Mouse (Mus musculus) induced T-regulatory cell, adult 2 months (primary cell): Measurements from ENCODE around the gene Gm3045.

ENCODE experiments used
- DNase-seq: peaks from one replicate; pipeline ENCODE4 v3.0.0-alpha.2; 2012; ENCODE audit warnings: low read depth

Gene Gm3045

DNA sequence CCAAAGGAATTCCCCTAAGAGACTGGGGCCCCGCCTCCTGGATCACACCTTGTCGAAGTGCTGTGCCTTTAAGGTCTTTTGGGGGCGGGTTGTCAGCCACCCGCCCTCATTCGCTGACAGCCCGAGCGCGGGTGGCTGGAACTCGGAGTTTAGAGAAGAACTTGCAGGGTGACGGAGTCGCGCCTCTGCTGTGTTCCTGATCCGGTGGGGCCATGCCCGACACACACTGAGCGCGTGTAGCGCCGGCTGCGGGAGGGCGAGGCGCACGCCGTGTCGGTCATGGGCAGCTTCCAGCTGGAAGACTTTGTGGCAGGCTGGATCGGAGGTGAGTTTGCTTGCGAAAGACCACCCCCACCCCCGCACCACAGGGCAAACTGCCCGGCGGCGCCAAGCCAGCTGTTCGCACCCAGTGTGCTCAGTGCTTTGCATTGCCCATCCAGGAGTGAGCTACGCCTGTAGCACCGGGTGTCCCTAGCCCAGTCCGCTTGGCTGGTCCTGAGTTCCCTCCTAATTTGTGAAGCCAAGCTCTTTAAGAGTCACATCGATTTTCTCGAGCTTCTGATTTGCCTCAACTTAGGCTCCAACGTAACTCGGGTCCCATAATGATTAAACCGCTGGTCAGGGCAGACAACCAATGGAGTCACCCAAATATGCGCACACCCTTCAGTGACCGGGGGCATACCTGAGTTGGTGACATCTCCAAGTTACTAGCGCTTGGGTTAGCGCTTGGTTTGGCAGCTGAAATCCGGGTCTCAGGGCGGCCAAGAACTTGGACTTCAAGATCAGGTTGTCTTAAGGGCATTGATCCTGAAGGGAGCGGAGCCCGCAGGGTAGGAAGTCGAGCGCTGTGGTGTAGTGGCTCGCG, 12.0 kb downstream of the Gm3045 start, which contains the start of gene Slc25a48:
Gene Slc25a48 (plus strand): TSS at position 145 of the 865 bp plus-strand sequence.
- DNase-seq: no peak

DNA sequence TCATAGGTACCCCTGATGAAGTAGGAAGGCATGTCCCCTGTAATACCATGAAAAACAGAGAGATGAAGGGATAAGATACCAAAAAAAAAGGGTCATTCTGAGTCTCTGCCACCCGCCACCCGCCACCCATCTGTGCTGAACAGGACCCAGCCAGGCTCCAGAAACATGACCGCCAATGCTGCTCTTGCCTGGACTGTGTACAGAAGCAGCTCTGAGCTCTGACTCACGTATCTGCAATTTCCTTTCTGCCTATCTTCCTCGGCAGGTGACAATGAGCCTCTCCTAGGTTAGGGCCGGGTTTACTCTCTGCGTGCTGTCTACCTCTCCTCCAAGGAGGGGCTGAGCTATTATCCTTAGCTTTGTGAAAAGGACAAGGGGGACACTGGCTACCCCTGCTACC, 17.0 kb downstream of the Gm3045 start:
- DNase-seq: no peak

DNA sequence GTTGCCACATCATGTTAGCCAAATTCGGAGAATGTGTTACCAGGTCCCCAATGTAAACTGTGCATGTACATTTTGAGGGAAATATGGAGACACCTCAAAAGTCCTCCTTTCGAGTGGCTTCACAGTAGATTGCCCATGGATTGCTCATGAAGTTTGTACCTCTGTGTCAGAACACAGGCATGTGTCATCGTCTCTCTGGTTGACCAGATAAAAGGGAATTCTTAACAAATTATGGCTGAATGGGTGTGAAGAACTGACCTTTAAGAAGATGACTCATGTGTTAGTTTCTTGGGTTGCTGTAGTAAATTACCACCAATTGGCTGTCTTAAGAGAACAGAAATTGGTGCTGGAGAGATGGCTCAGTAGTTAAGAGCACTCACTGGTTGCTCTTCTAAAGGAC, 17.7 kb downstream of the Gm3045 start:
- no peak for DNase-seq

DNA sequence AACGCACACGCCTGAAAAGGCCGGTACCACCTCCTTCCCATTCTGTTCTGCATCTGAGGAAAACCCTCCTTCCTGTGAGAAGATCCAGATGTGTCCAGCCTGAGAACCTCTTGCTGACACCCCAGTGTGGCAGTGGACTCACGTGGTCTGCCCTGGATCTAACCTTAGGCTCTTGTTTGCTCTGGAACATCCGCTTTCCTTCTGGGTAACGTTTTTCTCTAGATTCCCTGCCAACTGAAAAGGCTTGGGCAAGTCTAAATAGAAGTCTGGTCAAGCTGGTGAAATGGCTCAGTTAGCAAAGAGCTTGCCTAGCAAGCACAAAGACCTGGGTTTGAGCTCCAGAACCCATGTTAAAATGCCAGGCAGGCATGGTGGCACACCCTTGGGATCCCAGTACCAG, 18.6 kb downstream of the Gm3045 start:
- no peak for DNase-seq

DNA sequence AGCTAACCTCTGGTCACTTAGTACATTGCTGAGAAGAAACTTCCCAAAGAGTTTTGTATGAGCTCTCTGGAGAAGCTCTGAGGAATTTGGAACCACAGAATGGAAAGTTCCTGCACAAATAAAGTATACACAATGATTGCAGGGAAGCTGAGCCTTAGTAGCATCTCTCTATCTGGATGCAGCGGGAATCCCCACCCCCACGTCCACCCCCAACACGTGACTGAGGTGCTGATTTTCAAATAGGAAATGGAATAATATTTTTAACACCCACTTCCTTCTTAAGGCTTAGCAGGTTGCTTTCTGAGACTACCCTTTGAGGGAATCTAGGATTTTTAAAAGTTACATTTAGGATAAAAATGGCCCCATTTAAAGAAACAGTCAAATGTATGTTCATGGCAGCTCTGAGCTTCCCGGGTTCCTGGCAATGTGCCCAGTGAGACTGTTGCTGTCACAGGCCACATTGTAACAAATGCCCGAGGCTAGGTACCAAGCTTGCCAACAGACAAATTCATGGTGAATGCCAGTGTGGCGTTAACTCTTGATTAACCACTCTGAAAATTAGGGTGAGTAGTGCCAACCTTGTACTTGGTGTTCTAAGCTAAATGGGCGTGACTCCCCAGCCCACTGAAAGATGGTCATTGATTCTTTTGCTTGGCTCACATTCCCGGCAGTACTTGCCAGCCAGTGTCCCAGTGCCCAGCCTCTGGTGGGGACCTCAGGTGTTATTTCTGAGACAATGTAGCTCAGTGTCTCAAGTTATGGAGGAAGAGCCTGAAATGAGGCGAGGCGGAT, 23.0 kb downstream of the Gm3045 start:
- DNase-seq: no peak

DNA sequence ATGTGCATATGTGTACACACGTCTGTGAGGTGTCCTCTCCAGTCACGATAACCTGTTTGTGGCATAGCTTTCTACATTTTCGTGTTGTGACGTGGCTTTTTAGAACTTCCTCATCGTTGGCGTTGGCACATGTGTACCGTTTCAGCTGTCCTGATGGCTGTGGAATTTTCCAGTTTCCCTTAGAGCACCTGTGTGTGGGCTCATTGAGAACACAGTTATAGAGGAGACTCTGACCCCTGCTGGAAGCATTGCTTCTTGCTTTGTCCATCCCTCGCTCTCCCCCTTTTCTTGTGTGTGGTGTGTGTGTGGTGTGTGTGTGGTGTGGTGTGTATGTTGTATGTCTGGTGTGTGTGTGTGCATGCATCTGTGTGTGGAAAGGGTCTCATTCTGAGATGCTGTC, 23.6 kb downstream of the Gm3045 start:
- DNase-seq: no peak

DNA sequence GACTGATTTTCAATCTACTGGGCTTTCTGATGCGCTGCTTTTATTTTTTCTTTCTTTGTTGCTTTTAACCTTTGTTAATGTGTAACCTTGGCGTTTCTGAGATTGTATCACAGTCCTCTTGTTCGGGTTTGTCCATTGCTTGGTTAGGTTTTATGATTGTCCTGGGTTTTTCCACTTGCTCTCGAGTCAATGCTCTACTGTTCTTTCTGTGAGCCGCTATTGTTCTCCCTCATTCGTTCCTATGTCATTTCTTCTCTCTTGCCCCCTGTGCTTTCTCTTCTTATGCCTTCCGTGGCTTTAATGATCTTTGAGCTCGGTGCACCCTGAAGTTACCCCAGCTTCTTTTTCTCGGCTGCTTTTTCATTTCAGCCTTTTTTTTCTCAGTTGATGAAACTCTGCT, 31.6 kb downstream of the Gm3045 start:
- no peak for DNase-seq

- no peak for DNase-seq
Observed at GRCm38 (mm10) chr13:56461460-56461859, 35.1 kb downstream of the Gm3045 start.

DNA sequence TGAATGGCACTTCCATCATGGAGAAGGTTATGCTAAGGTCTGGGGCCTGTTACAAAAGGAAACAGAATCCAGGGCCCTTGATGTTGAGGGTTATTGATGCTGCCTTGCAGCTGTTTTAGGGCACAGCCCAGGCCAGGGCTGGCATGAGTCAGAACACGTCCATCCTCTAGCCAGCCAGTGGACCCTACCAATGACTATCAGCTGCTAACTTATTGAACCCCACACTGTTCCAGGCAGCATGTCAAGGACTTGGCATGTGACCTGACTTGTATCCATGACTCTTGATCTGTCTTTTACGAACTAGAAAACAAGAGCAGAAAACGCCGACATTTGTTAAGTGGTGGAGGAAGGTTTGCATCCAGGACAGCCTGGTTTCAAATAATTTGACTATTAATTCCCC, 36.4 kb downstream of the Gm3045 start:
- DNase-seq: no peak

DNA sequence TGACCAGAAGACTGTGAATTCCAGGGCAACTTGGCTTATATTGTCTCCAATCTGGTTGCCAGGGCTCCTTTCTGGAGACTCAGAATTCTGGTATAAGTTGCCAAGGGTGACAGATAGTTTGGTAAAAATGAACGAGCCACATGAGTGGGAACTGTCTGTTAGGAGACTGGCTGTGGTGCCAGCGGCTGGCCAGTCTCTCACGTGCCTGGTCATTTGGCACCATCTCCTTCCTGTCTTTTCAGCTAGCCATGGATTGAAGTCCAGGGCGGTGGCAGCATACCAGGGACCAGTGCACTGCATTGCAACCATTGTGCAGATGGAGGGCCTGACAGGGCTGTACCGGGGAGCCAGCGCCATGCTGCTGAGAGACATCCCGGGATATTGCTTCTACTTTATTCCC, 36.9 kb downstream of the Gm3045 start:
- no peak for DNase-seq

- no peak for DNase-seq
Observed at GRCm38 (mm10) chr13:56463750-56464149, 37.4 kb downstream of the Gm3045 start.

- DNase-seq: no peak
Observed at GRCm38 (mm10) chr13:56467786-56468185, 41.4 kb downstream of the Gm3045 start.

DNA sequence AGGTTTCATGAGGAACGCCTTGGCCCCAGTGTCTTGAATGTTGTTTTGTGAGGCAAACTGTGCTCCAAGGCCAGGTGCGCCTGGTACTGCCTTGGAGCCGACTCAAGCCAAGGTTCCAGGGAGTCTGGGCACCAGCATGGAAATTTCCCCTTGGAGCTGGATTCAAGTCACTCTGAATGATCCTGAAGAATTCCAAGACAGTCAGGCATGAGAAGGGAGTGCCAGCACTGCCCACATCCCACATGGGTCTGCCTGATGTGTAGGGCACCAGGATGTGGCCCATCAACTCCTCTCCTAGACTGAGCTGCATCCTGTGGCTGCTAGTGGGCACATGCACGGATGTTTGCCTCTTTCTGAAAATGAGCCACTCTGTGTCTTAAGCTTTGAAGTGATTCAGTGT, 42.1 kb downstream of the Gm3045 start:
- no peak for DNase-seq

DNA sequence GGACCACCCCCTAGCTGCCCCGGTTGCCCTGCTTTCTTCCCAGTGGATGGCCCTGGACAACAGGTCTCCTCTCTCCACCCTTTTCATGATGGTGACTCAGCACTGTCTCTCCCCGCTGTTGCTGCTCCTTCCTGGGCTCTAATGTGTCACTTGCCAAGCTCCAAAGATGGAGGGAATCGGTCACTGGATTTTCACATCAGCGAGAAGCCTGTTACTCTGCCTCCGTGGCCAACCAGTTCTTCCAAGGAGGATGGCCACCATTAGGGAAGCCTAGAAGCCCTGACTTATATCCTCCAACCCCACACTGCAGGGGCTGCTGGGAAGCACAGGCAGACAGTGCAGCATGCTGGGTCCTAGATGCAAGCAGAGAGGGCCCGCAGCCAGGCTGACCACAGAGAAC, 44.8 kb downstream of the Gm3045 start:
- no peak for DNase-seq

DNA sequence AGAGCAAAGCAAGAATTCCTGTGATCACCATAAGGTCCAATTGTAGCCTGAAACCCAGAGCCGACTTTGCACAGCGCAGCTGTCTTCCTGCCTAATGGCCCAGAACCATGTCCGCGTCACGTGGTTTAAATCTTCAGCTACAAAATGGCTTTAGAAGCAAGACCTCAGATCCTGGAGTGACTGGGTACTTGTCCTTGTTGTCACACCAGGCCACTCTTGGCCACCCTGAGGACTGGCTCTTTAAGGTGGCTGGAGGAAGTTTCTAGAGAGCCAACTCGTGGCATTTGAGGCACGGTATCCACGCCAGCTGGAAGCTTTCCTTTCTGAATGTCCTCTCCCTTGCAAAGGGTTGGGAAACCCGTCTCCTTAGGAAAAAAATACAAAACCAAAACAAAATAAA, 45.6 kb downstream of the Gm3045 start:
- no peak for DNase-seq

DNA sequence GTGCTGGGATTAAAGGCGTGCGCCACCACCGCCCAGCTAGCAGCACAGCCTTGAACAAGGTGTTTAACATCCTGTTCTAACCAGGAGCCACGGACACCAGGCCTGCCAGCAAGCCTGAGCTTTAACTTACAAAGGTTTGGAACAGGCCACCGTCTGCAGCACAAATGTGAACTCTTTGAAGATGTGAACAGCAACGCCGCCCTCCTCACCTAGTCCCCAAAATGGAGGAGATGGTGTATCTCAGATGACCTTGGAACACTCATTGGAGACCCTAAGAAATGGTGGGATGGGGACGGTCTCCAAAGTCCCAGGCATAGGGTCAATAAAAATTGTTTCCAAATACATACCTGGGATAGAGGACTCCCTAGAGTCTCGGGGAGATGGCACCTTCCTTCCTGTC, 46.3 kb downstream of the Gm3045 start:
- DNase-seq: no peak

DNA sequence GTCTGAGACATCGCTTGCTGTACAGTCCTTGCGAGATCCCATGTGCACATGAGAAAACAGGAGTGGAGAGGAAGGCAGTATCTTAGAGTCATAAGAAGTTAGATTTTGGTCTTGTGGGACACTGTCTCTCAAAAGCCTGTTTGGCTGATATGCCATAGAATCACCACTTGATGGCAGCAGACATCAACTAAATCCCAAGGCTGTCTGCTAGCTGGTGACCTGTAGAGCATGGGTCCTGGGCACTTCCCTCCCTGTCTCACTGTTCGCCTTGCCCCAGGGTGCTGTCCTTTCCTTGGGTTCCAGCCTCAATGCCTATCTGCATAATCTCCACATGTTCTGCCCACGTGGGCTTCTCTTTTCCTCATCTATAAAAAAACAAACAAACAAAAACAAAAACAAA, 49.0 kb downstream of the Gm3045 start:
- DNase-seq: peak; percentile 69

DNA sequence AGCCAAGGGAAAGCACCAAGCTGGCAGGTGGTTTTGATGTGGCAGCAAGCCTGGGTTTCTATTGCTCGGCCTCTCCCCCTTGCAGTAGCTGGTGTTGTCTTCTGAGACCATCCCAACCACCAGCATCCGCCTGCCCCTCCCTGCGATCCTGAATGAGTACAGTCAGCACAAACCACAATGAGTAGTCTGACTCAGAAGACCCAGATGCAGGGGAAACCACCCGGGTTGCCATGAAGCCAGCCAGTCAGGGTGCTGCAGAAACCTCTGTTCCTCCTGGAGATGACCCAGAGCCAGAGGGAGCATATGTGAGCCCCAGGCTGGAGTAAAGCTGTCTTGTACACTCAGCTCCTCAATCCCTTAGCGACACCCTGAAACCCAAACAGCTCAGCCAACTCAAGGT, 50.4 kb downstream of the Gm3045 start:
- DNase-seq: peak; percentile 74

DNA sequence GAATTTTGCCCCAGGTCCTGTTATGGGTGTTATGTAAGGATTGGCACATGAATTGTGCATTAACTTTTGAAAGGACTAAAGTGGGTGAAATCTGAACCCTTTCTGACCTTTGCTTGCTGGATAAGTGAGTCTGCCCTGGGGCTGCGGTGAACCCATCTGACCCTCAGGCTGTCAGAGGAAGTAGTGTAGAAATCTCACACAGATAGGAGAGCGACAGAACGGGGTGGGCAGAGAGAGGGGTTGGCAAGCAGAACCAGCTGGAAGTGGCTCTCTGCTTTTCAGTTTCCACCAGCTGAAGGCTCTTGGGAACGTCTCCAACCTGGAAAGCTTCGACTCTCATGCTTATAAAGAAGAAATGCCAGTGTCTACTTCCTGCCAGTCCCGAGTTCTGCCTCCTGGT, 50.9 kb downstream of the Gm3045 start:
- no peak for DNase-seq

- peak; percentile 6 for DNase-seq
Observed at GRCm38 (mm10) chr13:56478027-56478426, 51.6 kb downstream of the Gm3045 start.

- no peak for DNase-seq
Observed at GRCm38 (mm10) chr13:56482146-56482545, 55.8 kb downstream of the Gm3045 start, which contains the start of gene Il9. Gene Il9, minus strand, starts transcription at chr13:56482246.
